Mouse (Mus musculus) neural tube, embryonic 14.5 days (tissue): ENCODE results near the gene Elovl5. TPM values are rescaled to one million over a fixed set of nuclear protein-coding genes. Genes with fewer than 3 reads are reported as not detected.

ENCODE experiments used
- ATAC-seq: fragments of 200-750 bp; cut with Nextera tagmentation; 2 replicates; pipeline ENCODE4 v1.8.0; 2017; ENCODE audit warnings: low read depth, mild to moderate bottlenecking, moderate TSS enrichment, moderate library complexity
- H3K27ac ChIP-seq: fragments of 300-500 bp; sonication (generic); 2 replicates; pipeline ENCODE4 v1.5.1; 2014; ENCODE audit warnings: low read depth, mild to moderate bottlenecking, control low read depth, low read length, moderate library complexity, mixed read lengths
- H3K27me3 ChIP-seq: fragments of 300-500 bp; sonication (generic); 2 replicates; pipeline ENCODE4 v1.6.1; 2014; ENCODE audit warnings: low read length; ENCODE audit not compliant: control insufficient read depth, insufficient read depth
- H3K36me3 ChIP-seq: fragments of 300-500 bp; sonication (generic); 2 replicates; pipeline ENCODE4 v1.6.1; 2014; ENCODE audit warnings: low read length, mixed read lengths; ENCODE audit not compliant: control insufficient read depth, insufficient read depth
- H3K4me1 ChIP-seq: fragments of 300-500 bp; sonication (generic); 2 replicates; pipeline ENCODE4 v1.6.1; 2014; ENCODE audit warnings: low read length; ENCODE audit not compliant: control insufficient read depth, insufficient read depth
- H3K4me2 ChIP-seq: fragments of 300-500 bp; sonication (generic); 2 replicates; pipeline ENCODE4 v1.6.1; 2014; ENCODE audit warnings: mild to moderate bottlenecking, low read depth, low read length, control low read depth
- H3K4me3 ChIP-seq: fragments of 300-500 bp; sonication (generic); 2 replicates; pipeline ENCODE4 v1.5.1; 2014; ENCODE audit warnings: low read depth, low read length, control low read depth, mixed read lengths
- H3K9ac ChIP-seq: fragments of 300-500 bp; sonication (generic); replicated peaks from 2 replicates; pipeline ENCODE4 v1.6.1; 2014; ENCODE audit warnings: low read depth, mild to moderate bottlenecking, control low read depth, low read length, mixed read lengths
- H3K9me3 ChIP-seq: fragments of 300-500 bp; sonication (generic); 2 replicates; pipeline ENCODE4 v1.6.1; 2016; ENCODE audit warnings: low read length; ENCODE audit not compliant: control insufficient read depth
- WGBS: fragments of 180-500 bp; shearing (Covaris S2); extraction: QIAGEN DNeasy Blood & Tissue Kit; methylation state at CpG from one replicate; pipeline ENCODE4 v1.1.7; 2014; 5-methylcytosine and 5-hydroxymethylcytosine counted together
- polyA plus RNA-seq: library from polyadenylated mRNA; unstranded; fragments of >200 nt; fragmentation: Nextera tagmentation; extraction: Ambion mirVana; gene quantifications from 2 replicates; pipeline ENCODE4 v1.2.1, GENCODE M21; 2014

The Elovl5 gene
- polyA plus RNA-seq, 1 experiment from 2014 or later = 69.1 TPM

- H3K4me1 ChIP-seq = no peaks in the 10 kb centered on the region
- H3K36me3 ChIP-seq = no peaks in the 10 kb centered on the region
- no peak overlapping the region for H3K4me2 ChIP-seq
- H3K9ac ChIP-seq = no peak overlapping the region
- no peak for ATAC-seq
- no peak overlapping the region for H3K27ac ChIP-seq
- WGBS = 82% methylated on average over 5 of the region's 5 CpGs
- no peak overlapping the region for H3K4me3 ChIP-seq
- no peaks in the 10 kb centered on the region for H3K9me3 ChIP-seq
- no peaks in the 10 kb centered on the region for H3K27me3 ChIP-seq
Observed at GRCm38 (mm10) chr9:78010187-78010586, 93.0 kb downstream of the Elovl5 start.

DNA sequence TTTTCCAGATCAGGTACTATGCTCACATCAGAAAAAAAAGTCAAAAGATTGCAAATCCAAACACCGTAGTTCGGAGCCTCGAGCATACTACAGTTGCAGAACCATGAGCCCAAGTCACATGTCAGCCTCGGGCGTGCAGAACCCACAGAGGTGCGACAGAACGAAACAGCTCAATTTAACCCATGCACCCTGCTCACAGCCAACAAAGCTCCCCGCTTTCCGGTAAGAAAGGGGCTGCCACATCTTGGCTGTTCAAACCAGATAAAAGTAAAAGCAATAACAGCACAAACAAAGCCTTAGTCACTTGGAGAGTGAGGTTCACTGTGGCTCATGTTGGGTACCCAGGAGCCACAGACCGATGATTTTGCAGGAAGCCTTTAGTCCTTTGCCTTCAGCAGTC, 93.5 kb downstream of the Elovl5 start:
- no peak overlapping the region for H3K4me3 ChIP-seq
- H3K27me3 ChIP-seq = no peaks in the 10 kb centered on the region
- no peak for ATAC-seq
- no peak overlapping the region for H3K27ac ChIP-seq
- no peaks in the 10 kb centered on the region for H3K36me3 ChIP-seq
- H3K9ac ChIP-seq = no peak overlapping the region
- 86% methylated on average over 10 of the region's 10 CpGs for WGBS
- H3K4me2 ChIP-seq = no peak overlapping the region
- H3K4me1 ChIP-seq = no peaks in the 10 kb centered on the region
- no peaks in the 10 kb centered on the region for H3K9me3 ChIP-seq

DNA sequence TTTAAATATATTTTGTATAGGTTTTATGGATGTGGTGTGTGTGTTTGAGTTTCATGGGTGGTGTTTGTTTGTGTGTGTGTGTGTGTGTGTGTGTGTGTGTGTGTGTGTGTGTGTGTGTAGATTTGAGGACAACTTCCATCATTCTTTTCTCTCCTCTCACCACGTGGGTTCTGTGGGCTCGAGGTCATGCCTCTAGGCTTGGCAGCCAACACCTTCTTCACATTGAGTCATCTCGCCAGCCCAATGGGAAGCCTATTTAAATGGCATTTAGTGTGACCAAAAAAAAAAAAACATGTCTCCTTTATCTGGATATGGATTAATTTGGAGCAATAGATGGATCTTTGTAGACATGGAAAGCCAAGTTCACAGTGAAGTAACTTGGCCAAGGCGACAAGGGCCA, 94.9 kb downstream of the Elovl5 start:
- 89% methylated on average over 4 of the region's 4 CpGs for WGBS
- no peak overlapping the region for H3K9ac ChIP-seq
- no peak for ATAC-seq
- H3K4me3 ChIP-seq = no peak overlapping the region
- H3K9me3 ChIP-seq = no peaks in the 10 kb centered on the region
- no peak overlapping the region for H3K27ac ChIP-seq
- H3K36me3 ChIP-seq = no peaks in the 10 kb centered on the region
- no peaks in the 10 kb centered on the region for H3K4me1 ChIP-seq
- no peaks in the 10 kb centered on the region for H3K27me3 ChIP-seq
- H3K4me2 ChIP-seq = no peak overlapping the region

DNA sequence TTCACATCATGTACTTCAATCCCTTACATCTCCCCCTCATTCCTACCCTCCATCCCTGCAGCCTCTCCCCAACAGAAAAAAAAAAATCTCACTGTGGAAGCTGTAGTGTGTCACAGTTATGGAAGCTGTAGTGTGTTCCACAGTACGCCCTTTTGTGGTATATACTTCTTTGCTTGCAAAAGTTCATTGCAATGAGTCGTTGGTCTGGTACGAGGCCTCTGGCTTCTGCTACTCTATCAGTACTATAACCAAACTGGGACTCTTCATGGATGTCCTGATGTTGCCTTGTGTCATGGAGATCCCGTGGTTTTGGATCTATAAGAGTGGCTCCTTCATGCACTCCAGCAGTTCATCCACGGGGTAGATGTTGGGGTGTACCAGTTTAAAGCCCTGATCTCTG, 95.5 kb downstream of the Elovl5 start:
- Histone ChIP-seq H3K27ac (no peak overlapping the region), H3K9me3 (no peaks in the 10 kb centered on the region), H3K4me3 (no peak overlapping the region), H3K4me2 (no peak overlapping the region), H3K27me3 (no peaks in the 10 kb centered on the region), H3K9ac (no peak overlapping the region), H3K4me1 (no peaks in the 10 kb centered on the region), H3K36me3 (no peaks in the 10 kb centered on the region)
- ATAC-seq = no peak
- WGBS = 95% methylated on average over 5 of the region's 5 CpGs

DNA sequence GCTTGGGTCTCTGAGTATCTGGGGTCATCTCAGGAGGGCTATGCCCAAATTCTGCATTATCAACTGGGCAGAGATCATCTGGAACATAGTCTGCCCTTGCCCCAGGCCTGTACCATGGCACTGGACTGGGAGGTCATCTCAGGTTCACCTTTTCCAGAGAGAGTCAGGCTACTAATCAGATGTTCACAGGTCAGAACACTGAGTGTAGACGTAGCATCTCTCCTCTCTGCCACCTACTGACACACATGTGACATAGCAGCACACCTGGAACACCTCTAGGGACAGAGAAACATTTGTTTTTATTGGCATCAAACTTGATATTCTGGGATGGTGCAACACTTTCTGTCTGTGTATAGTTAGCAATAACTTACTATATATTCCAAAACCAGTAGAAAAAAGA, 96.6 kb downstream of the Elovl5 start:
- Histone ChIP-seq H3K36me3 (no peaks in the 10 kb centered on the region), H3K4me1 (no peaks in the 10 kb centered on the region), H3K9ac (no peak overlapping the region), H3K9me3 (no peaks in the 10 kb centered on the region), H3K4me3 (no peak overlapping the region), H3K27me3 (no peaks in the 10 kb centered on the region), H3K4me2 (no peak overlapping the region), H3K27ac (no peak overlapping the region)
- WGBS = 52% methylated on average over 1 of the region's 1 CpGs
- ATAC-seq = no peak

DNA sequence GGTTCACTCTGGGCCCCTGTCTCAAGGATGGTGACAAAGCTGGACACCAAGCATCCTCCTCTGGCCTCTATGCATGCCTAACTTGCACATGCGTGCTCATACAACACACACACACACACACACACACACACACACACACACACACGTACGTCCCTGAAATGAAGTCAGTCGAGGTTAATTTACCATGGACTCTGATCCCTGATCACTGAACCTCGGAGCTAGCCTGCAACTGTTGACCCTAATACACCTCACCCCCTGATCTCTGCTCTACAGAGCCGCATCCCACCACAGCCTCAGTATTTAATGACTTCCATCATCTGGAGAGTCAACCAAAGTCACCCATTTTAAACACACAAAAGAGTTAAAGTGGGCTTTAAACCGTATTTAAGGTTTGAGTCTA, 98.7 kb downstream of the Elovl5 start:
- no peaks in the 10 kb centered on the region for H3K27me3 ChIP-seq

DNA sequence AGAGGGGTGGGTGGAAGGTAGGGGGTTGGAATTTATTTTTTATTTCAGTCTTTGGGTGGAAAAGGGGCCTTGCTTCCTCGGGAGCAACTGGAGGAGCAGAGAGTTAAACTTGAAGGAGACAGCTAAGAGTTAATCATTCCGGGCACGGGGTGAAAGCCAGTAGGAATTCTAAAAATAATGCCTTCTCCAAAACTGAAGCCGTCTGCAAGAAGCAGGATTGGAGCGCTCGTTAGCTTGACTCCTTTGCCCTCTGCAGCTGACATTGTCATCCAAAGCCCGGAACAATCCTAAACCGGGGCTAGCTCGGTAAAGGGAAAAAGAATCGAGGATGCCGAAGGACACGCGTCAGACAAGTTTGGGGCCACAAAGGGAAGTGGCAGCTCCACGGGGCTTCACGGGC, 99.1 kb downstream of the Elovl5 start:
- H3K4me2 ChIP-seq = no peak overlapping the region
- no peak overlapping the region for H3K4me3 ChIP-seq
- no peaks in the 10 kb centered on the region for H3K27me3 ChIP-seq
- no peaks in the 10 kb centered on the region for H3K4me1 ChIP-seq
- H3K36me3 ChIP-seq = no peaks in the 10 kb centered on the region
- 78% methylated on average over 15 of the region's 15 CpGs for WGBS
- H3K9ac ChIP-seq = no peak overlapping the region
- H3K27ac ChIP-seq = no peak overlapping the region
- no peak for ATAC-seq
- H3K9me3 ChIP-seq = no peaks in the 10 kb centered on the region

More for the DNA sequence above, 98.7 kb downstream of the Elovl5 start:
- WGBS = 92% methylated on average over 7 of the region's 7 CpGs
- no peak overlapping the region for H3K4me2 ChIP-seq
- ATAC-seq = no peak
- no peak overlapping the region for H3K4me3 ChIP-seq
- H3K9ac ChIP-seq = no peak overlapping the region
- no peaks in the 10 kb centered on the region for H3K36me3 ChIP-seq
- no peaks in the 10 kb centered on the region for H3K4me1 ChIP-seq
- H3K27ac ChIP-seq = no peak overlapping the region
- no peaks in the 10 kb centered on the region for H3K9me3 ChIP-seq

- no peak overlapping the region for H3K27ac ChIP-seq
- 9% methylated on average over 9 of the region's 9 CpGs for WGBS
- ATAC-seq = peak; percentile 55; the same call in 1 of the 2 replicates
- H3K4me2 ChIP-seq = no peak overlapping the region
- H3K36me3 ChIP-seq = no peaks in the 10 kb centered on the region
- no peak overlapping the region for H3K4me3 ChIP-seq
- no peaks in the 10 kb centered on the region for H3K9me3 ChIP-seq
- no peaks in the 10 kb centered on the region for H3K4me1 ChIP-seq
- H3K9ac ChIP-seq = no peak overlapping the region
- no peaks in the 10 kb centered on the region for H3K27me3 ChIP-seq
Observed at GRCm38 (mm10) chr9:78021256-78021655, 104.1 kb downstream of the Elovl5 start.

DNA sequence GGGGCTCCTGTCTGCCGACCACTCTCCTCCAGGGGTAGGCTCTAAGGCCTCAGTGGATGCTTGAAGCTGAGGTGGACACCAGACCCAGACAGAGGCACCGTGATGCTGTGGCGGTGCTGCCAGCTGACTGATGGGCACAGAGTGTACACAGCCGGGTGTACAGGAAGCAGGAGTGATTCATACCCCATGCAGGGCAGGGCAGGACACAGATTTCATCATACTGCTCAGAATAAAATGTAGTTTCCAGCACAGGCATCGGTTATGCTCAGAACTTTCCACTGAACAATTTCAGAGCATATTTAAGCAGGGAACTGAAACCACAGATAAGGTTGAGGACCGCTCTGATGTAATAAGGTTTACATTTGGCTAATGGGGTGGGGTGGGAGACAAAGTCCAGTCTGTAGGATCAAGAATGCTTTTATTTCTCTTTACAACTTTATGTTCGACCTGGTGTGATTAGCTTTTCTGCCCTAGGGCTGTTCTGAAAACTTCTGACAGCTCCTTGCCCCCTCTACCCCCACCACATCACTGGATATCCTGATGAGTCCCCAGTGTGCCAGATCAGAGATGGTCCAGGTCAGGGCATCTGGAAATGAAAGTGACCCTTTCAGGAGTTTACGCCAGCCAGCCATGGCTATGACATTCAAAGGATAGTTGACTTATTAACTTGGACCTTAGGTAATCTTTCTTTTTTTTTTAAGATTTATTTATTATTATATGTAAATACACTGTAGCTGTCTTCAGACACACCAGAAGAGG, 105.2 kb downstream of the Elovl5 start:
- WGBS = 72% methylated on average over 8 of the region's 8 CpGs
- ATAC-seq = 0 out of 2 replicates have a peak, but pooled peaks have one; percentile 26
- H3K27me3 ChIP-seq = no peaks in the 10 kb centered on the region

More for the DNA sequence above, 105.2 kb downstream of the Elovl5 start:
- Histone ChIP-seq H3K27ac (no peak overlapping the region), H3K9me3 (no peaks in the 10 kb centered on the region), H3K4me2 (no peak overlapping the region), H3K36me3 (no peaks in the 10 kb centered on the region), H3K4me1 (no peaks in the 10 kb centered on the region), H3K4me3 (no peak overlapping the region), H3K9ac (no peak overlapping the region)
